Mouse (Mus musculus) testis, adult 2 months (tissue): ENCODE results near the gene Ggcx. TPM values are rescaled to one million over a fixed set of nuclear protein-coding genes. Genes with fewer than 3 reads are reported as not detected.

Source experiments
- H3K27ac ChIP-seq: fragments of 200-500 bp; 2 replicates; pipeline ENCODE4 v1.5.1; 2012; ENCODE audit warnings: low read depth, low read length; ENCODE audit not compliant: control insufficient read depth, insufficient read depth
- H3K27me3 ChIP-seq: fragments of 200-500 bp; 2 replicates; pipeline ENCODE4 v1.6.1; 2012; ENCODE audit warnings: mild to moderate bottlenecking, low read length, moderate library complexity; ENCODE audit not compliant: control insufficient read depth, insufficient read depth
- H3K36me3 ChIP-seq: fragments of 200-500 bp; 2 replicates; pipeline ENCODE4 v1.6.1; 2012; ENCODE audit warnings: mild to moderate bottlenecking, low read length; ENCODE audit not compliant: control insufficient read depth, insufficient read depth
- H3K4me1 ChIP-seq: fragments of 200-500 bp; 2 replicates; pipeline ENCODE4 v1.6.1; 2012; ENCODE audit warnings: low read length; ENCODE audit not compliant: control insufficient read depth, insufficient read depth
- H3K4me3 ChIP-seq: fragments of 200-500 bp; 2 replicates; pipeline ENCODE4 v1.5.1; 2012; ENCODE audit warnings: low read depth, mild to moderate bottlenecking, low read length, moderate library complexity, mixed read lengths; ENCODE audit not compliant: control insufficient read depth
- CTCF ChIP-seq: fragments of 200-500 bp; IDR thresholded peaks from 2 replicates; pipeline ENCODE4 v1.5.1; 2012; ENCODE audit warnings: low read depth, mild to moderate bottlenecking, inconsistent platforms, low read length, moderate library complexity; ENCODE audit not compliant: control insufficient read depth, insufficient read depth, insufficient replicate concordance
- POLR2A ChIP-seq: fragments of 200-500 bp; IDR thresholded peaks from 2 replicates; pipeline ENCODE4 v1.6.1; 2012; ENCODE audit warnings: low read depth, mild to moderate bottlenecking, inconsistent platforms, low read length, moderate library complexity; ENCODE audit not compliant: control insufficient read depth
- polyA plus RNA-seq: library from polyadenylated mRNA; depleted of rRNA; stranded (reverse); fragments of >200 nt; gene quantifications from 2 replicates; pipeline ENCODE4 v1.2.3, GENCODE M21; 2012

Ggcx gene
- polyA plus RNA-seq, 1 experiment, result 4.1 TPM

GRCm38 (mm10) chr6:72429061-72429842, 15.1 kb downstream of the Ggcx start:
- H3K27ac ChIP-seq, result no peak overlapping the region
- TF ChIP-seq CTCF, result no peak
- TF ChIP-seq POLR2A, result no peak
- H3K4me1 ChIP-seq, result no peaks in the 10 kb centered on the region
- no peak overlapping the region for H3K4me3 ChIP-seq
- H3K36me3 ChIP-seq, result peaks cover 1% of the 10 kb centered on the region; the same call in 1 of the 2 replicates
- H3K27me3 ChIP-seq, result no peaks in the 10 kb centered on the region

- Histone ChIP-seq H3K27ac (no peak overlapping the region), H3K4me3 (no peak overlapping the region), H3K4me1 (no peaks in the 10 kb centered on the region), H3K27me3 (no peaks in the 10 kb centered on the region), H3K36me3 (peaks cover 3% of the 10 kb centered on the region; the same call in 1 of the 2 replicates)
- no peak for TF ChIP-seq CTCF
- TF ChIP-seq POLR2A, result no peak
Measured at GRCm38 (mm10) chr6:72430989-72431921, 17.1 kb downstream of the Ggcx start.

DNA sequence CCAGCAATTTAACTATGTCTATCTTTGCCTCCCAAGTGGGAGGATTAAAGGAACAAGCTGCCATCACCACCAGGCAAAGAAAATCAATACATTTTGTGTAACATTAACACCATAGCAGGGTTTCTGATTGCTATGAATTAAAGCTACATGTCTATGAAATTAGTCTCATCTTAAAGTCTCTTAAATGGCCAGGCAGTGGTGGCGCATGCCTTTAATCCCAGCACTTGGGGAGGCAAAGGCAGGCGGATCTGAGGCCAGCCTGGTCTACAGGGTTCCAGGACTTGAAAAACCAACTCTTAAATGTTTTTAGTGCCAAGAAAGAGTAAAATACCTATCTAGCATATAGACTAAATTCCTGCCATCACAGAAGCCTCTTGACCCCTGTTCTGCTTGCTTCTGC, 18.0 kb downstream of the Ggcx start:
- Histone ChIP-seq H3K4me1 (no peaks in the 10 kb centered on the region), H3K4me3 (no peak overlapping the region), H3K27me3 (no peaks in the 10 kb centered on the region), H3K36me3 (peaks cover 4% of the 10 kb centered on the region), H3K27ac (no peak overlapping the region)
- no peak for TF ChIP-seq CTCF
- no peak for TF ChIP-seq POLR2A

GRCm38 (mm10) chr6:72438226-72438625, 24.1 kb downstream of the Ggcx start:
- Histone ChIP-seq H3K4me1 (peaks cover 4% of the 10 kb centered on the region), H3K27ac (no peak overlapping the region), H3K4me3 (peak overlapping the region; percentile 95; the same call in 1 of the 2 replicates), H3K27me3 (no peaks in the 10 kb centered on the region), H3K36me3 (peaks cover 4% of the 10 kb centered on the region)
- TF ChIP-seq POLR2A (no peak), CTCF (no peak)

GRCm38 (mm10) chr6:72438862-72439354, 24.8 kb downstream of the Ggcx start:
- H3K4me3 ChIP-seq, result peak overlapping the region; percentile 95

DNA sequence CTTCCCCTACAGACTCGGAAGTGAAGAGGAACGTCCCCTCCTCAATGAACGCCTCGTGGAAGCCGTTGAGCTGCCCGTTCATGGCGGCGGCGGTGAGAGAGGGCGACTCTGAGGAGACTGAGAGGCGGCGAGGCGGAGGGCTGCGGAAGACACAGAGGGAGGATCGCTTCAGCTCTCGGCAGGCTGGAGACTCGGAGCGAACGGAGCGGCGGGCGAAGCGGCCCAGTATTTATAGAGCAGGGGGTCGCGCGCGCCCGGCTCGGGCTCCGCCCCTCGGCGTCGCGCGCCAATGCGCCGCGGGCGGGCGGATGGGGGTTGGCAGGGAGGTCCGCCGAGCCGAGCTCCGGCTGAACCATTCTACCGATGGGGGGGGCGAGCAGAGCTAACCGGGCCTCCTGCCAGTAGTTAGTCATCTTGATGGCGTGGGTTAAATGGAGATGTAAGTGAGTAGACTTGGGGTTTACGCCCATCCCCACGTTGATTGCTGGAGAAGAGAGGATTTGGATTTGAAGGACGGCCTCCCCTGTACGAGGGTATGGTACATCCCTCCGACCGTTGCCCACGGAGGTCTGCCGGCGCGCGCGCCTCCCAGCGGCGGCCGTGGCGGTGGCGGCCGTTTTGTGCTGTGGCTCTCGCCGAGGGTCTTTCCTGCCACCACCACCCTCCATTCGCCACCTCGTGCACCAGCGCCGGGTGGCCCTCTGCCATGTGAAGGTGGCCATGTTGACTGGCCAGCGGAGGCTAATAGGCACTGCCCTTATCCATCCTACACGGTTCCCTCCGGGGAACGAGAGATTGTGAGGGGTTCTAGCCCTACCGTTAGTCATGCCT, 25.5 kb downstream of the Ggcx start, which contains the start of gene Mat2a:
TSS of gene Mat2a (minus strand) at position 204 of the 831 bp plus-strand sequence.
- Histone ChIP-seq H3K27me3 (no peaks in the 10 kb centered on the region), H3K4me1 (peaks cover 4% of the 10 kb centered on the region), H3K4me3 (peak within 1 kb of the TSS; percentile 95), H3K27ac (peak within 1 kb of the TSS; percentile 100), H3K36me3 (peaks cover 4% of the 10 kb centered on the region)
- TF ChIP-seq CTCF, result peak; percentile 42; the same call in 1 of the 2 replicates
- TF ChIP-seq POLR2A, result peak; percentile 96

More at GRCm38 (mm10) chr6:72438862-72439354, 24.8 kb downstream of the Ggcx start:
- TF ChIP-seq POLR2A, result no peak
- no peak for TF ChIP-seq CTCF
- peaks cover 4% of the 10 kb centered on the region for H3K36me3 ChIP-seq
- peak overlapping the region; percentile 99 for H3K27ac ChIP-seq
- no peaks in the 10 kb centered on the region for H3K27me3 ChIP-seq
- H3K4me1 ChIP-seq, result peaks cover 4% of the 10 kb centered on the region
